Mouse (Mus musculus): Measurements from ENCODE around the gene 4930469K13Rik. TPM values are rescaled to one million over a fixed set of nuclear protein-coding genes. Genes with fewer than 3 reads are reported as not detected.
"Not testable (repeated sequence)": the region's sequence is repeated elsewhere in the genome, so short reads cannot be mapped to it uniquely, and the experiment has no call there.

4930469K13Rik gene
- not detected in 2 replicates for polyA plus RNA-seq (2012; rRNA removed)

DNA sequence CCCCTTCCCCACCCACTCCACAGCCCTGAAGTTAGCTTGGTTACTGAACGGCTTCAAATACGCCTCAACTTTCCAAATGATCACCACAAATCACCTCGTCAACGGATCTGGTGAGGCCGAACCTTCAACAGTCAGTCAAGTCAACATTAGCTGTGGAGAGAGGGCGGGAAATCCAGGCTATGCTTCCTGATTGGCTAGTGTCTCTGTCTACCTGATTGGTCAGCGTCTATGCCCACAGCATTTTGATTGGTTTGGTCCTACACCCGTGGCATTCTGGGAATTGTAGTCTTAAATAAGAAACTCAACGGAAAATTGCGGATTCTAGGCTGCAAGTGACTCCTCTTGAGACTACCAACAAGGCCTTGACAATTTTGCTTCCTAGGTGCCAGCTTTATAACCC, at the start of gene 4930469K13Rik:
4930469K13Rik (minus strand) TSS at position 133 of the 400 bp plus-strand sequence.
- no peaks in the 10 kb centered on the region for H3K36me3 ChIP-seq (ENCODE audit: control insufficient read depth, insufficient read depth, low read length)
- no peak within 1 kb of the TSS for H3K4me3 ChIP-seq (ENCODE audit: extremely low read depth, insufficient read depth, insufficient read length)
- TF ChIP-seq POLR2A (IDR thresholded peaks at IDR 0.05; ENCODE audit: low read depth, low read length) (no peak), CTCF (IDR thresholded peaks at IDR 0.05; ENCODE audit: extremely low read depth, insufficient read depth, insufficient read length, insufficient replicate concordance) (no peak)
- no peak for DNase-seq (ENCODE audit: low read depth in 1 of 2, low spot score in 2 of 2)
- no peaks in the 10 kb centered on the region for H3K4me1 ChIP-seq (ENCODE audit: control insufficient read depth, insufficient read depth, insufficient read length)
- H3K27me3 ChIP-seq (ENCODE audit: control insufficient read depth, insufficient read depth, low read length) = no peaks in the 10 kb centered on the region
- no peak within 1 kb of the TSS for H3K27ac ChIP-seq (ENCODE audit: insufficient read depth, low read length)
- 88% methylated on average over 10 of the region's 10 CpGs for WGBS

DNA sequence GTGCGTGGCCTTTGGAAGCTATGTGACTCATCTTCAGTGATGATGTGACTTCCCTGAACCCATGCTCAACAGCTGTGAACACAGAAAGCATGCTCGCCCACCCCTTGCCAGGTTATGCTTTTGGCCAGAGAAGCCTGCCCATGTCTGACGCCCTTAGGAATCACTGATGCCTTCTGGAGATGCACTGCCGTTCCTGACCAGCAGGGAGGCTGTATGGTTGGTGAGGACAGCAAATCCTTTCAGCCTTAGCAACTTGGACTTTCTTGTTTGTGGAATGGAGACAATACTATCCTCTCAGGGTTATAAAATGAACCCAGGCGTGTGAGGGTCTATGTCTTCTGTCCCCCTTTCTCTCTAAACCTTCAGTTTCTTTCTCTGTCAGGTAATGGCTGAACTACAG, 48.6 kb upstream of the 4930469K13Rik start:
- no peak for DNase-seq (ENCODE audit: low read depth in 1 of 2, low spot score in 2 of 2)
- 85% methylated on average over 5 of the region's 5 CpGs for WGBS
- TF ChIP-seq CTCF (IDR thresholded peaks at IDR 0.05; ENCODE audit: extremely low read depth, insufficient read depth, insufficient read length, insufficient replicate concordance) (no peak), POLR2A (IDR thresholded peaks at IDR 0.05; ENCODE audit: low read depth, low read length) (no peak)
- H3K4me3 ChIP-seq (ENCODE audit: extremely low read depth, insufficient read depth, insufficient read length) = no peak overlapping the region
- H3K27me3 ChIP-seq (ENCODE audit: control insufficient read depth, insufficient read depth, low read length) = no peaks in the 10 kb centered on the region
- no peaks in the 10 kb centered on the region for H3K36me3 ChIP-seq (ENCODE audit: control insufficient read depth, insufficient read depth, low read length)
- 0 out of 2 replicates have a peak, but pooled peaks cover 4% of the 10 kb centered on the region for H3K4me1 ChIP-seq (ENCODE audit: control insufficient read depth, insufficient read depth, insufficient read length)
- H3K27ac ChIP-seq (ENCODE audit: insufficient read depth, low read length) = no peak overlapping the region

DNA sequence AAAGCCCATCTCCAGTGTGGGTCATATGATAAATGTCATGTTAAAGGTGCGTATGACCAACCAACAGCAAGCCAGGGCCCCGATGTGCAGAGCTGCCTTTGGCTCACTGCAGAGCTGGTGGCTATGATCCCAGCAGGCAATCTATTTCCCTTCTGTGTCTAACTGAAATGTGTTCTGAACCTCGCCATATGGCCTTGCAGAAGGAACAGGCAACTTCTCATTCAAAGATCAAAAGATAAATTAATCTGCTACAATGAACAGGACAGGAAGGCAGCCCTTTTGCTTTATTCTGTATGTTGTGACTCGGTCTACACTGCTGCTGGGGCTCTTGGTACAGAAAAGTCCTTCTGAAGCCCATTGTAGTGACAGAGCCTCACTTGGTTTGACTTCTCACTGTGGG, 46.1 kb upstream of the 4930469K13Rik start:
- DNase-seq (ENCODE audit: low read depth in 1 of 2, low spot score in 2 of 2) = no peak
- no peaks in the 10 kb centered on the region for H3K36me3 ChIP-seq (ENCODE audit: control insufficient read depth, insufficient read depth, low read length)
- H3K27ac ChIP-seq (ENCODE audit: insufficient read depth, low read length) = no peak overlapping the region
- H3K4me1 ChIP-seq (ENCODE audit: control insufficient read depth, insufficient read depth, insufficient read length) = 0 out of 2 replicates have a peak, but pooled peaks cover 4% of the 10 kb centered on the region
- WGBS = 49% methylated on average over 4 of the region's 4 CpGs
- H3K27me3 ChIP-seq (ENCODE audit: control insufficient read depth, insufficient read depth, low read length) = no peaks in the 10 kb centered on the region
- TF ChIP-seq POLR2A (IDR thresholded peaks at IDR 0.05; ENCODE audit: low read depth, low read length) (no peak), CTCF (IDR thresholded peaks at IDR 0.05; ENCODE audit: extremely low read depth, insufficient read depth, insufficient read length, insufficient replicate concordance) (no peak)
- H3K4me3 ChIP-seq (ENCODE audit: extremely low read depth, insufficient read depth, insufficient read length) = no peak overlapping the region

DNA sequence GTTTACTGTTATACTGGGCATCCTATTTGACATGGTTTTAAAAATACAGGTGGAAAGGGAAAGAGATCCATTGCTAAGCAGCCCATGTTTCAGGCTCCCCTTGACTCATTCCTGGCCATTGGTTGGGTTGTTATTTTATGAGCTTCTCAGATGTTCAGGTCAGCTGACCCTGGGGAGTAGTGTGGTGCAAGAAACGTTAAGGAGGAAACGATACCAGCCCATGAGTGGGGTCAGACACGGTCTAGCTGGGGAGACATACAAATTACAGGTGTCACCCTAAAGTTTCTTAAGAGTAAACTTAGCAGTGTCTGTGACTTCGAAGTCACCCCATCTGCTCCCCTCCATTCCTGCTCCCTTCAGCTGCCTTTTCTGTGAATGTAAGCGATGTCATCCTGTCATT, 45.6 kb upstream of the 4930469K13Rik start:
- Histone ChIP-seq H3K36me3 (ENCODE audit: control insufficient read depth, insufficient read depth, low read length) (no peaks in the 10 kb centered on the region), H3K27me3 (ENCODE audit: control insufficient read depth, insufficient read depth, low read length) (no peaks in the 10 kb centered on the region), H3K4me3 (ENCODE audit: extremely low read depth, insufficient read depth, insufficient read length) (no peak overlapping the region), H3K4me1 (ENCODE audit: control insufficient read depth, insufficient read depth, insufficient read length) (0 out of 2 replicates have a peak, but pooled peaks cover 4% of the 10 kb centered on the region), H3K27ac (ENCODE audit: insufficient read depth, low read length) (no peak overlapping the region)
- no peak for TF ChIP-seq POLR2A (IDR thresholded peaks at IDR 0.05; ENCODE audit: low read depth, low read length)
- no peak for TF ChIP-seq CTCF (IDR thresholded peaks at IDR 0.05; ENCODE audit: extremely low read depth, insufficient read depth, insufficient read length, insufficient replicate concordance)
- WGBS = 52% methylated on average over 5 of the region's 5 CpGs
- DNase-seq (ENCODE audit: low read depth in 1 of 2, low spot score in 2 of 2) = no peak

DNA sequence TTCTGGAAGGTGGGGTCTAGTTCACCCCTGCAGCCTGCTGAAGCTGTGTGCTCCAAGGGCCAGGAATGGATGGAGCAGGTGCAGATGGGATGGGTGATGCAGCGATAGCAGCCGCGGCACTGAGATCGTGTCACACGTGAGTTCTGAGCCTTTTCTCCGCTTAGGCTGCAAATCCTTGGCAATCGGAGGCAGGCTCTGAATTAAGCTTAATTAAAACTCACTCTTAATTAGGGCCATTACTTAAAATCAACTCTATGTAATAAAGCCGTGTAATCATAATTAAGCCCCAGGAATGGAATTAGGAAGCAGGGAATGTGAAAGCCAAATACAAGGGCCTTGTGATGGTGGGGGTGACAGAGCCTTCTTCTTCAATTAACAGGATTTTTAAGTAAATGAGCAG, 40.9 kb upstream of the 4930469K13Rik start:
- DNase-seq (ENCODE audit: low read depth in 1 of 2, low spot score in 2 of 2) = no peak
- no peaks in the 10 kb centered on the region for H3K36me3 ChIP-seq (ENCODE audit: control insufficient read depth, insufficient read depth, low read length)
- no peaks in the 10 kb centered on the region for H3K27me3 ChIP-seq (ENCODE audit: control insufficient read depth, insufficient read depth, low read length)
- TF ChIP-seq POLR2A (IDR thresholded peaks at IDR 0.05; ENCODE audit: low read depth, low read length) (no peak), CTCF (IDR thresholded peaks at IDR 0.05; ENCODE audit: extremely low read depth, insufficient read depth, insufficient read length, insufficient replicate concordance) (no peak)
- 93% methylated on average over 8 of the region's 8 CpGs for WGBS
- no peak overlapping the region for H3K27ac ChIP-seq (ENCODE audit: insufficient read depth, low read length)
- no peak overlapping the region for H3K4me3 ChIP-seq (ENCODE audit: extremely low read depth, insufficient read depth, insufficient read length)
- 0 out of 2 replicates have a peak, but pooled peaks cover 3% of the 10 kb centered on the region for H3K4me1 ChIP-seq (ENCODE audit: control insufficient read depth, insufficient read depth, insufficient read length)

DNA sequence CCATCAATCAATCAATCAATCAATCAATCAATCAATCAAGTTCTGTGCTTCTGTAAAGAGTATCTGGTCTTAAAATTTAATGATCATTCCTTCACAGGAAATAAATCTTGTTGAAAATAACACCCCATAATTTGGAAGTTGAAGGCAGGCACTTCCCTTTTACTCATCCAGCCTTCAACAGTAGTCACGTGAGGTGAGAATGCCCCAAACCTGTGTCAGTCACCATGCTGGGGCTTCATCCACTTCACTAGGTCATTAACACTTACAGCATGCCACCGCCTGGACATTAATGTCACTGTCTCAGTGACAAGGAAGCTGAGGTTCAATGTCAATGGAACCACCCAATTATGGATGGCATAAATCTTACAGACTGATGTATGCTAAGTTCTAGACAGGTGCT, 30.1 kb upstream of the 4930469K13Rik start:
- TF ChIP-seq CTCF (IDR thresholded peaks at IDR 0.05; ENCODE audit: extremely low read depth, insufficient read depth, insufficient read length, insufficient replicate concordance) (no peak), POLR2A (IDR thresholded peaks at IDR 0.05; ENCODE audit: low read depth, low read length) (no peak)
- 78% methylated on average over 2 of the region's 2 CpGs for WGBS

DNA sequence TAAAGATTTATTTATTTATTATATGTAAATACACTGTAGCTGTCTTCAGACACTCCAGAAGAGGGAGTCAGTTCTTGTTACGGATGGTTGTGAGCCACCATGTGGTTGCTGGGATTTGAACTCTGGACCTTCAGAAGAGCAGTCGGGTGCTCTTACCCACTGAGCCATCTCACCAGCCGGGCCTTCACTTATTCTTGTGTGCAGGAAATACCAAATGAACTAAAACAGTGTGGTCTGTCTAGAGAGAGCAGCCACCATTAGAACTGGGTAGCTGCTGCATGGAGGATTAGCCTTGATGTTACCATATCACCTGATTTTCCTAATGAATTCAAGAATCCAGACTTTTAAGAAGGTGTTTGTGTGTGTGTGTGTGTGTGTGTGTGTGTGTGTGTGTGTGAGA, 27.4 kb upstream of the 4930469K13Rik start:
- H3K27me3 ChIP-seq (ENCODE audit: control insufficient read depth, insufficient read depth, low read length); H3K27ac ChIP-seq (ENCODE audit: insufficient read depth, low read length); H3K4me3 ChIP-seq (ENCODE audit: extremely low read depth, insufficient read depth, insufficient read length); H3K4me1 ChIP-seq (ENCODE audit: control insufficient read depth, insufficient read depth, insufficient read length); H3K36me3 ChIP-seq (ENCODE audit: control insufficient read depth, insufficient read depth, low read length); DNase-seq (ENCODE audit: low read depth in 1 of 2, low spot score in 2 of 2): not testable (repeated sequence)
- WGBS = 85% methylated on average over 3 of the region's 3 CpGs

More for the DNA sequence above, 30.1 kb upstream of the 4930469K13Rik start:
- H3K4me3 ChIP-seq (ENCODE audit: extremely low read depth, insufficient read depth, insufficient read length) = no peak overlapping the region
- H3K36me3 ChIP-seq (ENCODE audit: control insufficient read depth, insufficient read depth, low read length) = no peaks in the 10 kb centered on the region
- no peak overlapping the region for H3K27ac ChIP-seq (ENCODE audit: insufficient read depth, low read length)
- no peaks in the 10 kb centered on the region for H3K27me3 ChIP-seq (ENCODE audit: control insufficient read depth, insufficient read depth, low read length)
- no peak for DNase-seq (ENCODE audit: low read depth in 1 of 2, low spot score in 2 of 2)
- no peaks in the 10 kb centered on the region for H3K4me1 ChIP-seq (ENCODE audit: control insufficient read depth, insufficient read depth, insufficient read length)
